Mouse (Mus musculus): ENCODE results near the gene Pfdn6.

- no peak for TF ChIP-seq POLR2A (IDR thresholded peaks at IDR 0.05; ENCODE audit: borderline replicate concordance, low read depth, low read length)
- no peak for TF ChIP-seq CTCF (IDR thresholded peaks at IDR 0.05; ENCODE audit: low read depth, low read length)
Measured at GRCm38 (mm10) chr17:33931947-33932346, 8.2 kb downstream of the Pfdn6 start.
